Mouse (Mus musculus) retina, postnatal 7 days (tissue): ENCODE measurements around the gene Lbhd2.

Experiments
- DNase-seq: peaks from one replicate; pipeline ENCODE4 v3.0.0-alpha.2; 2012; ENCODE audit warnings: low read depth, low spot score

The Lbhd2 gene

DNA sequence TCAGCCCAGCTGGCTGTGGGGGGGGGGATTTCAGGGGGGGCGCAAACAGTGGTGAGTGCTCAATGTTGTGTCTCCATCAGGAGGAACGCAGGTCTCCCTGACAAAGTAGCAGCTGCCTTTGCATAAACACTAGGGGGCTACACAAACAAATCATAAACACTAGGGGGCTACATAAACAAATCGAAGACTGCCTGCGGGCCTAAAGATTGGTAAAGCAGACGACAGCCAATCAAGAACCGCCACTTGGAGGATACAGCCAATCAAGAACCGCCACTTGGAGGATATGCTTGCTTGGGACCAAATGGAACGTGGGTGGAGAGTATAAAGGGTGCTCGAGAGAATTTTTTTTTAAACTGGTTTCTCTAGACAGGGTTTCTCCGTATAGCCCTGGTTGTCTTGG is 1.7 kb upstream of the Lbhd2 start:
- no peak for DNase-seq

- DNase-seq: no peak
Observed at GRCm38 (mm10) chr12:111409583-111409982, 3.0 kb downstream of the Lbhd2 start.

GRCm38 (mm10) chr12:111411631-111412355 is 5.2 kb downstream of the Lbhd2 start:
- no peak for DNase-seq

GRCm38 (mm10) chr12:111412581-111413284 is 6.1 kb downstream of the Lbhd2 start:
- DNase-seq: no peak

GRCm38 (mm10) chr12:111413300-111413699 is 6.7 kb downstream of the Lbhd2 start:
- DNase-seq: peak; percentile 78

GRCm38 (mm10) chr12:111416921-111417779 is 10.5 kb downstream of the Lbhd2 start, which contains the start of gene Exoc3l4:
Exoc3l4 (plus strand) TSS chr12:111417017.
- DNase-seq: no peak

- no peak for DNase-seq
Observed at GRCm38 (mm10) chr12:111419918-111420317, 13.3 kb downstream of the Lbhd2 start.

DNA sequence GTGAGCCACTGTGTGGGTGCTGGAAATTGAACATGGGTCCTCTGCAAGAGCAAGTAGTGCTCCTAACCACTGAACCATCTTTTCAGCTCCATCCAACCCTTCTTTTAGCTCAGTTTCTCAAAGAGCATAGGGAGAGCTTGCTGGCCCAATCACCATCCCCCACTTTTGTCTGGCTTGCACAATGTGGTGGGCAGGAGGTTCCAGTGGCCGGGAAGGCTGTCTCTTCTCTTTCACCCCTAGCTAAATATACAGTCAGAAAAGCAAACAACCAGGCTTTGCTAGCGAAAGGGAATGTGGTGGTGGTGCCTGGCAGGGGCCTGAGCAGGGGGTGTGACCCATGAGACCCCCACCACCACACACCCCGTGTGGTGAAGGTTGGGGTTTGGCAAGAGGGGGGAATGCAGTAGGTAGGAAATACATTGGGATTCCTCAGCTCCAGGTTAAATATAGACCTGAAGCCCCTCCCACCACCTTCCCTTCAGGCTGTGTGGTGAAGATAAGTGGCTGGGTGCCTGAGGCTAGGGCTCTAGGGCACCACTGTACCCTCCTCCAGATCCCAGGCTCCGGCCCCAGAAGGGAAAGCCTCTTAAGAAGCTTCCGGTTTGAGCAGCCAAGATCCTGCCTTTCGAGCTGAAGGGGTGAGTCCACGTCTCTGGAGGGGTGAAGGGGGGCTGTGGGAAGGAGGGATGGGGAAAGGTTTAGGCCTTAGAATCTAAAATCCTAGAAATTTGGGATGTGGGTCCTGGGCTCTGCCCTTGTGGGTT is 14.5 kb downstream of the Lbhd2 start:
- no peak for DNase-seq

DNA sequence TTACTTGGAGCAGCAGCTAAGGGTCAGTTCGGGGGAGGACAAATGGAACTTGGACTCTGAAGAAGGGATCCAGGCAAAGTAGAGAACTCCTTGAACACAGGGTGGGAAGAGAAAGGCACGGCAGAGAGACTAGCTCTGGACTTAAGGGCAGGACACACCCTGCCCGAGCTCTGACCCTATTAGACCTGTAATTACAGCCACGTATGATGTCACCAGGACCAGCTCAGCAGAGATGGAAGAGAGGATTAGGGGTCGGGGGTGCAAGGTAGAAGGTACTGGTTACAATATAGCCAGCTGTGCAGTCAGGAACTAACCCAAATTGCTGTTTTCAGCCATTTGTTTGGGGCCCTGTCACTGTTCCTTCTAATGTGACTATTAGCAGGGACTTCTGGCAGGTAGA is 16.2 kb downstream of the Lbhd2 start:
- no peak for DNase-seq

DNA sequence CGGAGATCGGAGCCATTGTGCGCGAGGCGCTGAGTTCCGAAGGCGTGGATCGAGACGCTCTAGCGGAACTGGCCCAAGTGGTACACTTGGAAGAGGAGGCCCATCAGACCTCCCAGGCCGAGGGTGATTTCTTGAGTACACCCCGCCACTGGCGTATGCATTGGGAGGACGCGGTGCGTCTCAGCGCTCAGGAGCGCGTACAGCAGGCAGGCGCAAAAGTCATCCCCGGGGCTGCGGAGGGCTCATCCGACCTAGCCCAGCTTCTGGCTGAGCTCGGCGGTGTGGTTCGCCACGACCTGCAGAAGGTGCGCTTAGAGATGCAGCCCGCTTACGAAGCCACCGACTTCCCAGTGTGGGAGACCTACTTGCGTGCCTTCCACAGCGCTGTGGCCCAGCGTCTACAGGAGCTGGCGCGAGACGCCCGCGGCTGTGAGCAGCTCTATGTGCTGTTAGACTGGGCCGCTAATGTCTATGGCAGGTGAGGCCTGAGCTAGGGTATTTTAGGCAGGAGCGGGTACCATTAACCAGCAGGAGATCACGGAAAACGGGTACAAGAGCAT is 17.0 kb downstream of the Lbhd2 start:
- no peak for DNase-seq

- DNase-seq: no peak
Observed at GRCm38 (mm10) chr12:111424547-111424946, 17.9 kb downstream of the Lbhd2 start.

GRCm38 (mm10) chr12:111425258-111425657 is 18.6 kb downstream of the Lbhd2 start:
- peak; percentile 41 for DNase-seq

DNA sequence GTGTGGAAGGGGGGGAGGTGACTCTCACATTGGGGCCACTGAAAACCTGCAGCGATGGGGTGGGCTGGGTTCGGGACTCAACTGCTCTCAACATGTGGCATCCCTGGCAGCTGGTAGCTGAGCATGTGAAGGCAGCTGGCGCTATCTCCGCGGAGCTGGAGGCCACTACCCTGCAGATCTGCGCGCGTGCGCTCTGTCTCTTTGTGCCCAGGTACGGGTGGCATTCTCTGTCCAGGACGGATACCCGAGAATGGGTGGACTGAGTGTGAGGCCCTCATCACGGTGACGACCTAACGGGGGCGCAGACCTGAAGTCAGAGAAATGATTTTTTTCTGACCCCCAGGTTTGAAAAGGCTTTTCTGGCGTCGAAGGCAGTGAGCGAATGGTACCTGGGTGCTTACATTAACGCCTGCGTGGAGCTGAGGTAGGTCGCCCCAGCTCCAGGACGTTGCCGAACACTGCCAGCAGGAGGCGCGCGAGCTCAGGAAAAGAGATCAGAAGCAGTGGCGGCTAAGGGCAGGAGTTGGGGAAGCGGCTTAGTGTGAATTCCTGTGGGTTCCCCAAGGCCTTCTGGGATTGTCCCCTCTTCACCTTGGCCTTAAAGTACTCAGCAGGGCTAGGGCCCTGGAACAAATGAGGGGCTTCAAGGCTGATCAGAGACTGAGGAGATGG is 19.3 kb downstream of the Lbhd2 start:
- DNase-seq: peak; percentile 79

DNA sequence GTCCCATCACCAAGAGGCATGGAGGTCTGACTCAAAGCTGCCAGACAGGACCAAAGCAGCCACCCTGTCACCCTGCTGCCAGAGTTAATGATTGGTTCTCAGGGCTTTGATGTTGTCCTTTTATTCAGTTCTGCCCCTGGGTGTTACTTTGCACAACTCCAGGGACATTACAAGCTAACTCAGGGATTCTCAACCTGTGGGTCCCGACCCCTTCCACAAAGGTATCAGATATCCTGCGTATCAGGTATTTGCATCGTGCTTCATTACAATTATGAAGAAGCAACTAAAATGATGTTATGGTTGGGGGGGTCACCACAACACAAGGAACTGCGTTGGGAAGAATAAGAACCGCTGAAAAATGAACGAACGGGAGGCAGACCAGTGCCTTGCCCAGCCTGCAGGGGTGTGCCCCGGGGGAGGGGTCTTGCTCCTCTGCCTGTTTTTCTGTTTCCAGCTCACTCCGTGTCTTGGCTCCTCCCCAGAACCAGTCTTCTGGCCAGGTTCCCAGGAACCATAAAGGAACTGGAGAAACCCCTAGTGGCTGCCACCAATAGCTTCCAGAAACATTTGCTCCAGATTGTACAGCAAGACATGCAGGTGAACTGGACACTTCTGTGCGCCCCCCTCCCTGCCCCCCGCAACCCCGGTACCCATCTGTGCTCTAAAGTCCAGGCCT is 21.0 kb downstream of the Lbhd2 start:
- DNase-seq: no peak

- no peak for DNase-seq
Observed at GRCm38 (mm10) chr12:111428364-111428763, 21.8 kb downstream of the Lbhd2 start.

- peak; percentile 37 for DNase-seq
Observed at GRCm38 (mm10) chr12:111428961-111429911, 22.6 kb downstream of the Lbhd2 start.

DNA sequence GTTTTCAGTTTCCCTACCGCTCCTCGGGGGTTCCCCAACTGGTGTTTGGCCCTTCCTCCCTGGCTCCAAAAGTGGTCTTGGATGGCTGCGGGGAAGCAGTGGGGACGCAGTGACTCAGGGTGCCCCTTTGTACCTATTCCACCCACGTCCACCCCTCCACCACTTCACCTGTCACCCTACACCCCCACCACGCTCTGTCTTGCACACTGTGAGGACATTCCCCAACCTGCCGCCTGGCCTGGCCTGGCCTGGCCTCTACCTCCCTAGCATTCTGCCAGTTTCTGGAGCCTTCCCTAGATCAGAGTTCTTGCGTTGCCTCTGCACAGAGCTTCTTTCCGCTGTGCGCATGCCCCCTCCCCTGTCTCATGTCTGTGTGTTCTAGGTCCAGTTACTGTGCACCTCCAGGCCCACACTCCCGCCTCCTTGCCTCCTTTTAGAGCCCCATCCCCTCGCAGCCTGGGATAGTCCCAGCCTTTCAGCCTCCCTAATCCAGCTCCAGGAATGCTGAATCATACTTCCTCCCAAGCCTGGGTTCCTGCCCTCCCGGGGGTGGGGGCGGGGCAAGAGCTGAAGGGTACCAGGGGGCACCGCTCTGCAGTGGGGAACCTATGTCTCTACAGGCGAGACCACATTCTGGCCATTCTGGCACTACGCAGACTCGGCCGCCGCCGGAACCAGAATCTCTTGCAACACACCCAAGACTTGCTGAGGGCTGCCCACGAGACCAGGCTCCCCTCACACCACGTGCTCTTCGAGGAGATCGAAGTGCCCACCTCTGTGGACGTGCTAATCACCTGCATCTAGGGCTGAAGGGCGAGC is 23.6 kb downstream of the Lbhd2 start:
- DNase-seq: no peak
